Mouse (Mus musculus) retina, postnatal 1 day (tissue): ENCODE measurements around the gene Ctnnbl1.

Source experiments
- DNase-seq: peaks from one replicate; pipeline ENCODE4 v3.0.0-alpha.2; 2012

Gene Ctnnbl1

DNA sequence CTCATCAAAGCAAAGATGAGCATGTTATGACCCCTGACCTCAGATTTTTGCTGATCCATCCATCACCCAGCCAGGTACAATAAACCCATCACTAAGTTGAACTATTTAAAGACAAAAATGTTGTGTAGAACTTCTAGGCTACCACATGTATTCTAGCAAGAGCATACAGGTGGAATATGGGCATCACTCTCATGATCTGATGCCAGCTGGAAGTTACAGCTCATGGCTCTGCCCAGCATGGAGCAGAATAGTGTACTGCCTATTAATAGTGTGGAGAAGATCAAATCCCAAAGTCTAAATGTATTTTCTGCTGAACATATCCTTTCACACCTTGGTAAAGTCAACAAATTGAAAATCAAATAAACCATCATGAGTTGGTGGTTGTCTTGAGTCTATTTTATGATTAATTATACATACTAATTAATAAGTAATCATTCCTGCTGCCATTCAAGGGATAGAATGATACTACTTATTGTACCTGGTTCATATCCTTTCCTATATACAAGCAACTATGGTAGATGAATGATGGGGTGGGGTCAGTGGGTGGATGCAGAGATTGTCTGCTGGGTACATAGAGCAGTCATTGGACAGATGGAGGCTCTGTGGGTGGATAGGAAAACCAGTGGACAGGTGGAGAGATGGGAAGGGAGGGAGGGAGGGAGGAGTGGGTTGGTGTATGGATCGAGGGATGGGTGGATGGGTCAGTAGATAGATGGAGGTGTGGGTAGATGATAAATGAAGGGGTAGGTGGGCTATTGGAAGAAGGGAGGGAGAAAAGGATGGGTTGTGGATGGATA is 58.6 kb downstream of the Ctnnbl1 start:
- DNase-seq: no peak

DNA sequence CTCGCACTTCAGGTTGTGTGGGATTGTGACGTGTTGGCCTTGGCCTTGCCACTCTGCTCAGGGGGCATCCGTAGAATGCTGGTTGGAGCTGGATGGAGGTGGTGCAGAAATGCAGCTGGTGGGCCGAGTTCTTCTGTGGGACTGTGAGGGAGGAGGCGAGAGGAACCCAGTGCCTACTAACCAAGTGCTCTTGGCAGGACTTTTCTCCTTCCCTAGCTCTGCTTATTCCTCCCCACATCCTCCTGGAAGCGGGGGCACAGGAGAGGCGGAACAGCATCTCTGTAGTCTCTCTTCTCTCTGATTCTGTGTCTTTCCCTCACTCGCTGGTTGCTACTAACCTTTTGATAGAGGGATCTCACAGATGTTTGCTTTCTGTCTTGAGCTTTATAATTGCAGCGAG is 62.3 kb downstream of the Ctnnbl1 start:
- DNase-seq: no peak

- no peak for DNase-seq
Measured at GRCm38 (mm10) chr2:157800288-157800687, 63.1 kb downstream of the Ctnnbl1 start.

GRCm38 (mm10) chr2:157800746-157801501 is 63.7 kb downstream of the Ctnnbl1 start:
- DNase-seq: peak; percentile 92

DNA sequence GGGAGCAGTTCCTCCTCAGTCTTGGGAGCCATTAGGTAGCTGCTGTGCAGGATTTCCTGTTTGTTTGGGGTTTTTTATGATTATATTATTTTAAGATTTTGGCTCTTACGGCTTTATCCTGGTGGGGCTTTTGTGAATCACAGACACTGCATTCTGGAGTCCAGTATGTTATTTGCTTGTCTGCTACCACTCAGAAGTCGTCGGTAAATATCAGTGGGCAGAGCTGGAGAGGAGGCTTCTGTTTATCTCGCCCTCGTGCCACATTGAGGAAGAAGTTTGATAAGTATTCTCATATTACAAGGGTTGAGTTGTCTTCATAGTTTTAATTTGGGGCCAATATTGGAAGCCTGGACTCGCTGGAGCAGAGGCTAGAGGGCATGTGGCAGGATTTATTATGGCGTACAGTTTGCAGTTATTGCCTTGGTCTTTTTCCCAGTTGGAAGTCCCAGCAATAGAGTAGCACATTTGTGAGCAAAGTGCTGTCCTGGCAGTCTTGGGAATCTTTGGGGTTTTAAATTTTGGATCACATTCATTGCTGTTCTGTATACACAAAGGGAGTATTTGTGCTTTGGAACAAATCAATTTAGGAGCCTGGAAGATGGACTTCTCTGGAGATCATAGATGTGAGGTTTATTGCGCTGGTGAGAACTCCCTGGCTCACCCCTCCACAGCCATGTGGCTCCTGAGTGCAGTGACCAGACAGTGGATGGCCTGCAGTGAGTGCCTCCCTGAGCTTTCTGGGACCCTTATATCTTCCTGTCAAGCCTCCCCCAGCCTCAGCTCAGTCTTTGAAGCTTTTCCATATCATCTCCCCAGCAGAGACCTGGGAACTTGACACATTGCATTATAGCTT is 64.5 kb downstream of the Ctnnbl1 start:
- no peak for DNase-seq

DNA sequence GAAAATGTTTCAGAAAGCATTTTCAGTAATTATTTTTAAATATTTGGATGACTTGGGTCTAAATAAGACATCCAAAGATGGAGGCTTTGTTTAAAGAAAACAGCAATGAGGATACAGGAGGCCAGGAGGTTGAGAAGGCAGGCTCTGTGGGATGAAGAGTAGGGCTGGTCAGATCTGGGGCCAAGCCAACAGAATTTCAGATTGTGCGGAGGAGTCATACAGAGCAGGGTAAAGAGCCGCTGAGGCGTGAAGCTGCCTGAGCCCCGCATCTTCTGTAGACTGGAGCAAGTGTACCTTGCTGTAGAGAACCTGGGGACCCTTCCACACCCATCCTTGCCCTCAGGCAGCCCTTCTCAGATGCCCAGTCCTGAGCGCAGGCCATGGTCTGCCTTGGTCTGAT is 65.5 kb downstream of the Ctnnbl1 start:
- DNase-seq: no peak

DNA sequence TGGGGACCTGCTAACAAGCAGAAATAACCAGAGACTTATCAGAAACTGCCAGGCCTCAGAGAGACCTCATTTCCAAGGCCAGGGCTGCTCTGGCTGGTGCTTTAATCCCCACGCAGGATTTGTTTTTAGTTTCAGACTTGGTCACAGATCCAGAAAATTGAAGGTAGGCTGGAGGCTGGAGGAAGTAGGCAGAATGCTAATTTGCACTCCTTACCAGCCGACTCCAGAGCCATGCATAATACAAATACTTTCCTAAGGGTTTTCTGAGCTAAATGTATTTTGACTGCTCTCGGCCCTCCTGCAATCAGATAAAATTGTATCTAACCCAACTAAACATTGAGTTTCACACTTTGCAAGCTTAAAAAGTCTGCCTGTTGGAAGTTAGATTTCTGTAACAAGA is 67.2 kb downstream of the Ctnnbl1 start:
- DNase-seq: no peak

DNA sequence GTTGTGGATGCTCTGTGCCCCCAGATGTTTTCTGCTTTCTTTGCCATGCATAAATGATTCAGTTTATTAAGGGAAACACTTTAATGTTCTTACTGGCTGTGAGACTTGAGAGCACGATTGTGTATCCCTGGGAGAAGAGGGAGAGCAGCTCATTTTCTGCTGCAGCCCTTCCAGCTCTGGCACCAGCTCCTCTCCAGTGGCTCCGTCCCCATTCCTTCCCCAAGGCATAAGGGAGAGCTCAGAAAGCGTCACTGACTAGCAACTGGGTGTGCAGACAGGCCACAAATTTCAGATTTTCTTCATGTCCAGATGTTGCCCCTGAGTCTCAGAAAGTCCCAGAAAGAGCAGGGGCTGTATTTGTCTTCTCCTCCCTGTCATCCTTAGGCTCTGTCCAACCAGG is 67.9 kb downstream of the Ctnnbl1 start:
- no peak for DNase-seq

DNA sequence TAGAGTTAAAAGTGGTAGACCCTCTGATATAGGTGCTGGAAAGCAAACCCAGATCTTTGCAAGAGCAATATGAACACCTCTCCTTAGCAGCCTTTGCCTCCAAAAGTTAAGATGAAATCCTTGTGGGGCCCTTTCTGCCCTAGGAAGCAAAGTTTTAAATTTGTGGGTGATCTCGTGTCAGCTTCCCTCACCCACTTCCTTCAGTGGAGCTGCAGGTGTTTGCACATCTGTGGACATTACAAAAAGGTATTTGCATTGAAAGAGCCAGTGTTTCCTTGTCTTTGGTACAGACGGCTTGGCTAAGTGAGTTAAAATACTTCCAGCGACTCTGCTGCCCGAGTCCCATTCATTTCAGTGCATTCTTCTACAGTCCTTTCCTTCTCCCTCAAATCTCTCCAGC is 69.9 kb downstream of the Ctnnbl1 start:
- no peak for DNase-seq

DNA sequence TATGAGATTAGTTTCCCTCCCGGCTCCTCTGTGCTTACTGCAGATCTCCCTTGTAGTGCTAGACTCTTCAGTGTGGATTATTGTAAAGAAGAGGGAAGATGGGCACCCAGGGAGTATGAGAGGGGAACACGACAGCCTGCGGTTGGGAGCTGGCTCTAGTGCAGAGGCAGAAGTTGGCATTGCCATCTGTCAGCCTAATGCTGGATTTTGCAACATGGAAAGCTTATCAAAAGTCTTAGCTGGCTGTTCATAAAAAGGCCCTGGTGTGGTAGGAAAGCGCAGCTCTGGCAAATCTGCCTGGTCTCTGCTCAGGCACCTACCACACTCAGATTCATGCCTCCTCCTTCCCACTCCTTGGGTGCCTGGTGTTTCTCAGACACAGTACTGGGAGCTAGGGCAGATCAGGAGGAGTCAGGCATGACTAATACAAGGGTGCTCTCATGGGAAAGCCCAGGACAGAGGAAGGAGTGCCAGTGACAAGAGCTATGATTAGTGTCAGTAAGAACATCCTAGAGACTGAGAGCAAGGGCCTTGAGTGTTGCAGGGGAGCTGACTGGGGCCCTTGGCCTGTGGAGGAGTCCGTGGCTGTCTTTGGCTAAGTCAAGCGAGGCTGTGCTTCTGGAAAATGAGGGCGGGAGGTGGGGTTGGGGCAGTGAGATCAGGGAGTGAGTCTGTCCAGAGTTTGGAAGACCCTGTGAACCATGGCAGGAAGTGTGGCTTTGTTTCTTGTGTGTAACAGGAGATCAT is 70.6 kb downstream of the Ctnnbl1 start:
- DNase-seq: peak; percentile 32

DNA sequence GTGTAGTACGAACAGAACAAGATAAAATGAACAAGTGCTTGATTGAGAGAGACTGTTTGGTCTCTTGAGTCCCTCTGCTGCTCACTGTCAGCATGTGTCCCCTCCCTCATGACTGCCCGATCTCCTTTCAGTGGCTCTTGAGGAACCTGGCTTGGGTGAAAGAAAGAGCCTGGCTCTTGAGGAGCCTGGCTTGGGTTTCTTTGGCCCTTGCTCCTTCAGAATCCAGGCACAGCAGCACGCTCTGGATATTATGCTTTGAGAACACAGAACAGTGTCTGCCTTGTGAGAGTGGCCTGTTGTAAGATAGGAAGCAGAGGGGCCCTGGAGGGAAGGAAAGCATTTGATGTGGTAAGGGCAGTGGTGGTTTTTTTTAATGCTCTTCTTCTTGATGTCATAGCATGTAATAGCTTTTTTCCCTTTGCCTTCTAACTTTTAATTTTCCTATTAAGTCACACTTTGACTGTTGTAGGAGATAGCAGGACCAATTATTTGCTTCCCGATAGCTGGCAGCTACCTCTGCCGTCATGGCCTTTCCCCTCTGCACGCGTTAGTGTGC is 71.2 kb downstream of the Ctnnbl1 start:
- DNase-seq: no peak

DNA sequence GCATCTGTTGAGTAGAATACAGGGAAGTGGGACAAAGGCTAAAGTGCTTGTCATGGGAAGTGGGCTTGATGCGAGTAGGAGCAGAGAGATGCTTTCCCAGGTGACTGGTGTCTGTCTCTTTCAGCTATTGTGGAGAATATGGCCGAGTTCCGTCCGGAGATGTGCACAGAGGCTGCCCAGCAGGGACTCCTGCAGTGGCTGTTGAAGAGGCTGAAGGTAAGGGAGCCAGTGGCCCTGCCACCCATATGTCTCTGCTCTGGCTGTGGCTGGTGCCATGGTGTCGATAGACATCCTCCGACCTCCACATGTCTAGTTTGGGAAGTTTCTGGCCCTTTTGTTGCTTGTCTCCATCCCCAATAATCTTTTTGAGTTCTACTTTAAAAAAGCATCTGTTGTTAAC is 72.1 kb downstream of the Ctnnbl1 start:
- no peak for DNase-seq

- no peak for DNase-seq
Measured at GRCm38 (mm10) chr2:157810749-157811148, 73.5 kb downstream of the Ctnnbl1 start.

- no peak for DNase-seq
Measured at GRCm38 (mm10) chr2:157813121-157813520, 75.9 kb downstream of the Ctnnbl1 start.

DNA sequence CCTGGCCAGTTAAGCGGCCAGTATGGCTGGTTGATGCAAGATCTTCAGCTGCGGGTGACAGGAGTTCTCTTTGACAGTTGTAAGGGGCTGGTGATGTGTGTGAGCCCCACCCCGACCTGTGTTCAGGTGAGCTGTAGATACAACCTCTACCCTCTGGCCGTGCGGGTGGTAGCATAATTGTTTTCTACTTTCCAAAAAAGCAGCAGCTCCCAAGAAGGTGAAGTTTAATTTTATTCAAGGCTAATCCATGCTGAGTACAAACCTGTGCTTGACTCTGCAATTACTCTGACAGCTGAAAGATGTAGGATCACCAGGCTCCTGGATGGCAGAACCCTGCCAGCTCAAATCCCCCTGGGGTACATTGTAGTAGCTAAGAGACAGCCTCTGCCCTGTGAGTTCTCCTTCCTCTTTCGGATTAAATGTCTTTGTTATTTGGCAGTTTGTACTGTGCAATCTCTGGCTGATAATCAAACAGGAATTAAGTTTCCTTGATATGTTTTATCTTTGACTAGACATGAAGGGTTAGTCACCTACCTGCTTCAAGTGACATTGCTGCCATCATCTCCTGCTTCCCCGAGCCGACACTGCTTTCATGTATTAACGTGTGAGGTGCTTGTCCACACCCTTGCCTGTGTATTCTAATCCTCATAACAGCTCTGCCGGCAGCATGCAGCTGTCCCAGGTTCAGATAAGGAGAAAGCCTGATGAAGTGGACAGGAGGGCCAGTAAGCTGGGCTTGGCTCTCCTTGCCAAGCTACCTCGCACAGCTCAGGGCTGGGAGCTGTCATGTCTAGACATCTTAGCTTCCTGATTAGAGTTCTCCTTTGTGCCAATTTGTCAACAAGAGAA is 77.1 kb downstream of the Ctnnbl1 start:
- DNase-seq: peak; percentile 30

- DNase-seq: no peak
Measured at GRCm38 (mm10) chr2:157814965-157815283, 77.7 kb downstream of the Ctnnbl1 start.

GRCm38 (mm10) chr2:157817672-157818071 is 80.5 kb downstream of the Ctnnbl1 start:
- DNase-seq: no peak

- no peak for DNase-seq
Measured at GRCm38 (mm10) chr2:157818576-157819320, 81.5 kb downstream of the Ctnnbl1 start.

DNA sequence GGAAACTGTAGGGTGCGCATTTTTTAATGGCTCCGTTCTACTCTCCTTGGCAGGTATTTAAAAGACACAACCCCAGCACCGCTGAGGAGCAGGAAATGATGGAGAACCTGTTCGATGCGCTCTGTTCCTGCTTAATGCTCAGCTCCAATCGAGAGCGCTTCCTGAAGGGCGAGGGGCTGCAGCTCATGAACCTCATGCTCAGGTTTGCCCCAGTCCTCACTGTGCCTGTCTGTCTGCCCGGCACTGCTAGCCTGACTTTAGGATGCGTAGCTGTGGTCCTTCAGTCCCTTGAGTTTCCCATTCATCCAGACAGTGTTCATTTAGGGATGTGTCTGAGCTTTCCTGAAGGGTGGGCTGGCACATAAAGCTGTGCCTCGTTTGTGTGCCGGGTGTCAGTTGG is 82.2 kb downstream of the Ctnnbl1 start:
- no peak for DNase-seq

- peak; percentile 32 for DNase-seq
Measured at GRCm38 (mm10) chr2:157821259-157821658, 84.1 kb downstream of the Ctnnbl1 start.

DNA sequence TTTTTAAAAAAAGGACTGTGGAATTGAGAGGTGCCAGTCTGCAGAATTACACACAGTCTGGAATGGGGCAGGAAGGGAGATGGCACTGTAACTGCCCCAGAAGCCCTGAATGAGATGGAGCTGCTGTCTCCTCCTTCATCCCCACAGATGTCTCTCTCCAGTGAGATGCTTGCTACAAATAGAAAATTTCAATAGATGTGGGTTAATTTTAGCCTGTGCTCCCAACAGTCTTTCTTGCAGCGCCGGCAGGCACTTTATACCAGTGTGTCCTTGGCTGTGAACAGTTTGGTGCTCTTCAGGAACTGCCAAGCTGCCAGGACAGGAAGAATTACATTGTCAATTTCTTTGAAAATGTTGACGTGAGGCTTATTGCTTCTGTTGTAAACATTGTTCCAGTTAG is 86.3 kb downstream of the Ctnnbl1 start:
- no peak for DNase-seq
